Mouse (Mus musculus): ENCODE results near the gene Bcl2l15.
"Not testable (repeated sequence)": the region's sequence is repeated elsewhere in the genome, so short reads cannot be mapped to it uniquely, and the experiment has no call there.

Gene Bcl2l15

GRCm38 (mm10) chr3:103831146-103831545, 1.3 kb upstream of the Bcl2l15 start:
- DNase-seq (ENCODE audit: low spot score) = no peak

GRCm38 (mm10) chr3:103834001-103834400, 1.6 kb downstream of the Bcl2l15 start:
- no peak for DNase-seq (ENCODE audit: low spot score)

- no peak for DNase-seq (ENCODE audit: low spot score)
These were observed 3.0 kb downstream of the Bcl2l15 start for GRCm38 (mm10) chr3:103835272-103835950.

GRCm38 (mm10) chr3:103835951-103836310, 3.5 kb downstream of the Bcl2l15 start:
- no peak for DNase-seq (ENCODE audit: low spot score)

- no peak for DNase-seq (ENCODE audit: low spot score)
These were observed 4.1 kb downstream of the Bcl2l15 start for GRCm38 (mm10) chr3:103836453-103836852.

GRCm38 (mm10) chr3:103839711-103840110, 7.3 kb downstream of the Bcl2l15 start:
- DNase-seq (ENCODE audit: low spot score) = no peak

- not testable (repeated sequence) for DNase-seq (ENCODE audit: low spot score)
These were observed 7.8 kb downstream of the Bcl2l15 start for GRCm38 (mm10) chr3:103840195-103840594.

GRCm38 (mm10) chr3:103840946-103841345, 8.5 kb downstream of the Bcl2l15 start:
- not testable (repeated sequence) for DNase-seq (ENCODE audit: low spot score)

GRCm38 (mm10) chr3:103850644-103851363, 18.4 kb downstream of the Bcl2l15 start:
- no peak for DNase-seq (ENCODE audit: low spot score)

GRCm38 (mm10) chr3:103851481-103851880, 19.1 kb downstream of the Bcl2l15 start:
- DNase-seq (ENCODE audit: low spot score) = no peak

GRCm38 (mm10) chr3:103851882-103852281, 19.5 kb downstream of the Bcl2l15 start:
- DNase-seq (ENCODE audit: low spot score) = peak; percentile 11

GRCm38 (mm10) chr3:103852565-103853299, 20.3 kb downstream of the Bcl2l15 start:
- peak; percentile 84 for DNase-seq (ENCODE audit: low spot score)

- DNase-seq (ENCODE audit: low spot score) = no peak
These were observed 21.4 kb downstream of the Bcl2l15 start for GRCm38 (mm10) chr3:103853804-103854203.

GRCm38 (mm10) chr3:103857036-103857805, 24.8 kb downstream of the Bcl2l15 start:
- peak; percentile 61 for DNase-seq (ENCODE audit: low spot score)

GRCm38 (mm10) chr3:103857977-103858563, 25.7 kb downstream of the Bcl2l15 start:
- DNase-seq (ENCODE audit: low spot score) = no peak

GRCm38 (mm10) chr3:103858881-103859801, 26.7 kb downstream of the Bcl2l15 start, which contains the start of gene Ptpn22:
Ptpn22 (plus strand) TSS chr3:103859795.
- DNase-seq (ENCODE audit: low spot score) = peak; percentile 61

- peak; percentile 94 for DNase-seq (ENCODE audit: low spot score)
These were observed 27.5 kb downstream of the Bcl2l15 start for GRCm38 (mm10) chr3:103859851-103860391.

- DNase-seq (ENCODE audit: low spot score) = peak; percentile 32
These were observed 30.4 kb downstream of the Bcl2l15 start for GRCm38 (mm10) chr3:103862721-103863220.

- no peak for DNase-seq (ENCODE audit: low spot score)
These were observed 31.8 kb downstream of the Bcl2l15 start for GRCm38 (mm10) chr3:103864200-103864599.

GRCm38 (mm10) chr3:103867424-103867971, 35.1 kb downstream of the Bcl2l15 start:
- no peak for DNase-seq (ENCODE audit: low spot score)
